Mouse (Mus musculus) cerebellum, adult 8-10 months (tissue): ENCODE results near the gene Gm14444.
"Not testable (repeated sequence)": the region's sequence is repeated elsewhere in the genome, so short reads cannot be mapped to it uniquely, and the experiment has no call there.

Experiments used
- DNase-seq: peaks from one replicate; pipeline ENCODE4 v3.0.0; 2022

The Gm14444 gene

DNA sequence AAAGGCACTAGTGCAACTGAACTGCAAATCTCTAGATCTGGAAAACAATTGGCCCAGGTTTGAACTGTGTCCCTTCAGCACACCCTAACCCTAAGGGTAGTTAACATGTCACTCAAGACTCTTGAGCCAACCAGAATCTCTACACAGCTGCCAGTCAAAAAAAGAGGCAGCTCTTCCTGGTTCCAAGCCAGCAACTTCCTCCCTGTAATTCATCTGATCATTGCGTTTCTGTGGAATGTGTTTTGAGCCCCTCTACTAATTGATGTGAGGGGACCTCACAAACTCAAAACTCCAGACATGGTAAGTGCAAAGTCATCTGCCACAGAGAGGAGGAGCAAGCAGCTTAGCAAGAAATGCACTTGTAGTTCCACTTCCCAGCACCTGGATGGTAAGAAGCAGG, at the start of gene Gm14444:
Gm14444 (plus strand) TSS at position 220 of the 400 bp plus-strand sequence.
- DNase-seq = not testable (repeated sequence)

DNA sequence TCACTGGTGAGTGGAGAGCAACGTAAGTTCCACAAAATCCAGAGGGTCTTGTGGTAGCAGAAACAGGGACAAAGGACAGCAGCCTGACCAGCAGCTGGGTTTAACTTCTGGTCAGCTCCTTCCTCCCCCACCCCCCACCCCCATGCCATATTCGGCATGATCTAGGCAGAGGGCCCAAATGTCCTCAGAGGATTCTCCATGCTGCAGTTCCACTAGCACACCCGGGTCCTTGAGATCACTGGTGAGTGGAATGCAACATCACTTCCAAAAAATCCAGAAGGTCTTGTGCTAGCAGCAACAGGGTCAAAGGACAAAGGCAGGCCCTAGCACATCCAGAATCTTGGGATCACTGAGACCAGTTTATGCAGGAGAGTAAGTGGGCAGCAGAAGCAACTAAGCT, 44.6 kb upstream of the Gm14444 start:
- not testable (repeated sequence) for DNase-seq

DNA sequence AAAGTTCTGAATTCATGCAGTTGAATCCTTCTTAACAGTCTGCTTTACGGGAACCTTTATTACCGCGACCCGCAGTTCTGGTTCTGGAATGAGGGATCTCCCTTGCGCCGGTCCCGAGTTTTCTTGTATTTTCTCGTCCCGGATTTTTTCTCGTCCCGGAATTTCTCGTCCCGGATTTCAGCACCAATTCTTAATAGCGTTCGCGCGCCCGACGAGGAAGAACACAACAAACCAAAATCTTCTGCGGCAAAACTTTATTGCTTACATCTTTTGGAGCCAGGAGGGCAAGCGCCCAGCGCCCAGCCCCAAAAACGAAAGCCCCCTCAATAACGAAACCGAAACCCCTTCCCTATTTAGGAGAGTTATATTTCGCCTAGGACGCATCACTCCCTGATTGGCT, 34.2 kb downstream of the Gm14444 start:
- DNase-seq = not testable (repeated sequence)

DNA sequence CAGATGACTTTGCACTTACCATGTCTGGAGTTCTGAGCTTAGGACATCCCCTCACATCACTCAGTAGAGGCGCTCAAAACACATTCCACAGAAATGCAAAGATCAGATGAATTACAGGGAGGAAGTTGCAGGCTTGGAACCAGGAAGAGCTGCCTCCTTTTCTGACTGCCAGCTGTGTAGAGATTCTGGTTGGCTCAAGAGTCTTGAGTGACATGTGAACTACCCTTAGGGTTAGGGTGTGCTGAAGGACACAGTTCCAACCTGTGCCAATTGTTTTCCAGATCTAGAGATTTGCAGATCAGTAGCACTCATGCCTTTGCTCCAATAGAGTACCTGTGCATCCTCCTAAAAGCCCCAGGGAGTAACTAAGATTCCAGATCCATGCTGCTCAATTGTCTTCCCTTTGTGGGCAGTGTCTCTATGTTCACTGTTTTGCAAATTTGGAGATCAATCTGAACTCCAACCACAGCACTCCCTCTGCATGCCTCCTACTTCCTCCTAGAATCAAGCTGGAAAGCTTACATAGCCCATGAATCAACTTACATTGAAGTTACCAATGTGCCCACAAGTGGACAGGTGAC, 57.7 kb downstream of the Gm14444 start, which contains the start of gene Gm14393:
Gm14393 (minus strand) TSS at position 101 of the 581 bp plus-strand sequence.
- not testable (repeated sequence) for DNase-seq
